Mouse (Mus musculus): Measurements from ENCODE around the gene Anapc15.
"Not testable (repeated sequence)": the region's sequence is repeated elsewhere in the genome, so short reads cannot be mapped to it uniquely, and the experiment has no call there.

The Anapc15 gene

GRCm38 (mm10) chr7:101949008-101949407, 85.5 kb downstream of the Anapc15 start:
- not testable (repeated sequence) for DNase-seq (ENCODE audit: extremely low read depth, low read depth, low spot score)
